Mouse (Mus musculus): ENCODE data around the gene Nmt2. TPM values are rescaled to one million over a fixed set of nuclear protein-coding genes. Genes with fewer than 3 reads are reported as not detected.
A peak's percentile ranks its signal among the peaks of the same experiment; 100 is the strongest.

Nmt2 gene
- 10 to 100 TPM; 80.8 to 96.6 (median 88.5) TPM for total RNA-seq (2022)

GRCm38 (mm10) chr2:3283602-3284472 is at the start of gene Nmt2:
Gene Nmt2 (plus strand): TSS chr2:3284212.
- peak; percentile 99 for DNase-seq (ENCODE audit: low spot score in 2 of 2)

DNA sequence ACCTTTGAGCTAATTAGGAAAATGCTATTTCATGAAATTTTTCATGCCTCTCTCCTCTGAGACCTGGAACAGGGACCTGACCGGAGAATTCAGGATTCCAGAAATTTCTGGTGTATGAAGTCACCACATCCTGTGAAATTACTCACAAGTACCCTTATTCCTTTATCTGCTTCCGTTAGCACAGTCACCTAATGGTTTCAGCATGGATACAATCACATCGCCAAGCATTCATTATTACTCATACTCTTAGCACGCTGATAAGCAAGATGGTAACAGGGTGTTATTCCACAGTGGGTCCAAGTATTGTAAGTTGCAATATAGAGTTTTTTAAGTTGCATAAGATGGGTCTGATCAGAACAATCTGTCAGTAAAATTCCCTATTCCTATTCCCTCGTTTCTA is 44.8 kb upstream of the Nmt2 start:
- no peak for DNase-seq (ENCODE audit: low spot score in 2 of 2)

- DNase-seq (ENCODE audit: low spot score in 2 of 2) = no peak
Observed at GRCm38 (mm10) chr2:3244251-3244650, 39.8 kb upstream of the Nmt2 start.

DNA sequence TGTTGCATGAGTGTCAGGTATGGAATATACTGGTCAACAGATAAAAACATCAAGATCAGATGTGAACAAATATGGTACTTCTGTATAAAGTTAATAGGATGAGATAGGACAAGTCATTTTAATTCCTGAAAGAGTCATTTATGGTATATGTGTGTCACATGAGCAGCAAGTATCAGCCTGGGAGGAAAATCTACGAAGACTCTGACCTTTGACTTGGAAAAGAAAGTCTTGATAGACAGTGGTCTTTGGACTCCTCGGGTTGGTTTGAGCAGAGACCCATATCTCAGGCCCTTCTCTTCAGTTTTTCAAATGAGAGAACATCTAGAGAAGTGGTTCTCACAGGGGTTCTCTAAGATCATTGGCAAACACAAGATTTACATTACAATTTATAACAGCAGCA is 32.7 kb upstream of the Nmt2 start:
- DNase-seq (ENCODE audit: low spot score in 2 of 2) = no peak

GRCm38 (mm10) chr2:3266466-3266865 is 17.5 kb upstream of the Nmt2 start:
- DNase-seq (ENCODE audit: low spot score in 2 of 2) = no peak

DNA sequence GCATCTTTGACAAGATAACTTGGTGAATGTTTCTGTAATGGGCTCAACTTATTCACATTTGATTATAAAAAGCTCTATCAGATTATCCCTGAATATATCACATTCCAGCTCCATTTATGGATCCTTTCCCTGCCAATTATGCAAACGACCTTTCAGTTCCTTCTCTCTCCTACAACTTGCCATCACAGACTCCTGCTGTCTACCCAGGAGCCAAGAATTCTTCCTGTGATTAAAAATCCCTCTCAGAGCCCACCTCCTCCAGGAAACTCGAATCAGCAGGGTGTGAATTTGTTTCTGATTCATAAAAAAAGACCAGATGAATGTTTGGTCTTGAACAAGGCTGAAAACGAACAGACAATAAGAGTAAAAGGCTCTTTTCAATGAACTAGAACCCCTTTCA is 16.1 kb upstream of the Nmt2 start:
- DNase-seq (ENCODE audit: low spot score in 2 of 2) = no peak

DNA sequence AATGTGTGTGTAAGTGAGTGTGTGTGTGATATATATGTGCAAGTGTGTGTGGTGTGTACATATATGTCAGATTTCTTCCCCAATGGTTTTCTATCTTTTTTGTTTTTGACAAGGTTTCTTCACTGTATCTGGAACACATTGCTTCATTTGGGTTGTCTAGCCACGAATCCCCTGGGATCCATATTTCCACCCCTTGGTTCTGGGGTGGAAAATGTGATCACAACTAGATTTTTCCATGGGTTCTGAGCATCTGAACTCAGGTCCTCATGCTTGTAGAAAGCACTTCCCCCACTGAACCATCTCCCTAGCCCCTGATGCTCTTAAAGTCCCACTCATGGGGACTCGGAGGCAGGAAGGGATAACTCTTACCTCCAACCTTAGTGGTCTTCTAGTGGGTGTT is 10.7 kb upstream of the Nmt2 start:
- DNase-seq (ENCODE audit: low spot score in 2 of 2) = no peak

GRCm38 (mm10) chr2:3276106-3276505 is 7.9 kb upstream of the Nmt2 start:
- no peak for DNase-seq (ENCODE audit: low spot score in 2 of 2)

DNA sequence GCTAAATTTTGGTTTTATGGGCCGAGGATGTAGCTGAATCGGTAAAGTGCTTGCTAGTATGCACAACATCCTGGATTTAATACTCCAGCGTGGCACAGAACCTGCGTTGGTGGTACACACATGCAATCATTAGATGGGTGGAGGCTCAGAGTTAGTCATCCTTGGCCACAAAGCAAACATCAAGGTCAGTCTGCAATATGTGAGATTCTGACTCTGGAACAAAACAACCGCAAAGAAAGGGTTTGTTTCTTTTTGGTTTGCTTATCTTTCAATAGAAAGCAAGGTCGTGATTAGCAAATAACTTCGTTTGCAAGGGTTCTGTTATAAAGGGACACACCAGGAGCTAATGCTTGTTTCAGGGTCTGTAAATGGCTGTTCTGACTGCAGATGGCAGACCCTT is 6.5 kb upstream of the Nmt2 start:
- DNase-seq (ENCODE audit: low spot score in 2 of 2) = no peak

DNA sequence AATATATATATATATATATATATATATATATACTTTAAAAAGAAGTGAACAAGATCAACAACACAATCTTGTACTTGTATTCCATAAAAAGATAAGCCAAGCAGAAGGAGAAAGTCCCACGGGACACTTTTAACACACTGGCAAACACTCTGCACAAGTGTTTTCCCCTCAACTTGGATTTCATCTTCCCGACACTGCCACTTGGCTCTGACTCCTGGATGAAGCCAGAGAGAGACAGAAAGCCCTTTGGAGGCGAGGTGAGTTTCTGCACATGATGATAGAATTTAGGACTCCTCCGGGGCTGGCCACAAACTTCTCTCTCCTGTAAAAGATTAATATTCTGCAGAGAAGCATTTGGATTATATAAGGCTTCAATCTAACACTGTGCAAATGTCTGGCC is 2.7 kb upstream of the Nmt2 start:
- no peak for DNase-seq (ENCODE audit: low spot score in 2 of 2)

DNA sequence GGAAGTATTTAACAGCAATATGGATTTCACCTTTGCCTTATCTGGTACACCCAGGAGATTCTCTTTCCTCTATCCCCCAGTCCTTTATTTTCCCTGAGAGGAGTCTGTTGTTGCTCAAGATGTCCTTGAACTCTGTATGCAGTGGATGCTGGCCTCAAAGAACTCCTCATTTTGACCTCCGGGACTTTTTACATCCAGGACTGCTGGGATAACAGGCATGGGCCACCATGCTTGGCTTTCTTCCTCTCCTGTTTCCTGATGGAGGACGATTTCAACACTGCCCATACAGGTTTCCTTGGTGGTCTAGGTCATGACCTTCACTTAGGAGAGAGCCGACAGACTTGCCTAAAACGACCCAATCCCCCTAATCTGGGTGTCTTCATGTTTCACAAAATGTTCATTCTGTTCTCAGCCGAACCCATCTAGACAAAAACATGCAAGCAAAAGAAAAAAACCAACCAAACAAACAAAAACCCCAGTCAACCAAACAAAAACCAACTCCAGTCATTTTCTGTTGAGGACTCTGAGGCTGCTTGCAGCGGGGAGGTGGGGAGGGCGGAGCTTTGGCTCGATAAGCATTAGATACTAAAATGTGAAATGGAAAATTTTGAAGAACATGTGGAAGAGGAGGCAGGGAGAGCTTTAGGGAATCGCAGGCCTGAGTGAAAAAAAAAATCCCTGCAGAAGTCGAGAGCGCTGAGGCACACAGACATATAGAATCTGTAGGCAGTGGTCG is 978 bp upstream of the Nmt2 start:
- peak in 1 of 2 experiments; percentile 9 for DNase-seq (ENCODE audit: low spot score in 2 of 2)

GRCm38 (mm10) chr2:3284473-3285180 is 615 bp downstream of the Nmt2 start:
- DNase-seq (ENCODE audit: low spot score in 2 of 2) = peak in 1 of 2 experiments; percentile 51

DNA sequence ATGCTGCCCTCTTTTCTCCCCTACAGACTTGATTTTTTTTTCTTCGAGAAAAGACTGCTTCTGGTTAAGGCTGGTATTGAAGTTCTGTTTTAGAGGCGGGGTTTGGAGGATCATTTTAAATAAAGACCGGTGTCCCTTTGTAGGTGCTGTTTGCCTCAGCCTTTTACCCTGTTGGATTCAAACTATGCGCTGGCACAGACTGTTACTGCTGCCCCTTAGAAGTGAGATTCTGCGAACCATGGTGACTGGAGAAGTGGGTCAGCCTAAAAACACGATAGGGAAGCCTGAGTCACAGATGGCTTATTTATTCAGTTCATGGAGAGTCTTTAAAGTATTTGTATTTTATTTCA is 1.1 kb downstream of the Nmt2 start:
- DNase-seq (ENCODE audit: low spot score in 2 of 2) = no peak

GRCm38 (mm10) chr2:3285709-3286108 is 1.7 kb downstream of the Nmt2 start:
- no peak for DNase-seq (ENCODE audit: low spot score in 2 of 2)

GRCm38 (mm10) chr2:3286243-3286642 is 2.2 kb downstream of the Nmt2 start:
- DNase-seq (ENCODE audit: low spot score in 2 of 2) = no peak

DNA sequence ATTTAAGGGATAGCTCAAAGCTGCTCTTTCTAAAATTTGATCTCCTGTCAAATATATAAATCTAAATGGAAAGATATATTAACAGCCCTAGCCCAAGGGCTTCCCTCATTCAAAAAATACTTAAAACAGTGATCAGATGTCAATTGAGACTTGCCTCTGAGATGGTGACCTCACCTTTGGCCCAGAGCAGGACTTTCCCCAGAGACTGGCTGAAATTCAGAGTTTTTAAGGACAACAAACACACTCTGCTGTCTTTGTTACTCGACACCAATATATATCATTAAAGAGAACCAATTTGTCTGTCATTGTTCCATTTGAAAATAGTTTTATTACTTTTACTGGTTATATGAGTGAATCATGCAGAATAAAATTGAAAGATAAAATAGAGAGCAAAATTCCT is 5.6 kb downstream of the Nmt2 start:
- no peak for DNase-seq (ENCODE audit: low spot score in 2 of 2)

GRCm38 (mm10) chr2:3292170-3292569 is 8.2 kb downstream of the Nmt2 start:
- no peak for DNase-seq (ENCODE audit: low spot score in 2 of 2)

DNA sequence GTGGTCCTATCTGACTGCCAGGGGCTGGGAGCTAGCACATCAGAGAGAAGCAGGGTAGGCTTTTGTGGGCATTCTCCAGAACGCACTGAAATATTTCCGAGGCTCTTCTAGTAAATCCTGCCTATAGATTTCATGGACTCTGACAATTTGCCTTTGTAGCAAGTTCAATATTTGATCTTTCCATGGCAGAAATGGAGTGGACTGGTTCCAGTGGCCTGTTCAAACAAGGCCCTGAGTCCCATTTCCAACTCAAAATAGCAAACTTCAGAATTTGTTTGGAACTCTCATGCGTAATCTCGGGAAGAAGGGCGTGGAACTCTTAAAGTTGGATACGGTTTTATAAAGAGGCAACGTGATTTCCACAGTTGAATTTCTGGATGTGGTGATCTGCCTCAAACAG is 11.8 kb downstream of the Nmt2 start:
- DNase-seq (ENCODE audit: low spot score in 2 of 2) = no peak

- peak; percentile 34 to 45 for DNase-seq (ENCODE audit: low spot score in 2 of 2)
Observed at GRCm38 (mm10) chr2:3305426-3306025, 21.5 kb downstream of the Nmt2 start.

DNA sequence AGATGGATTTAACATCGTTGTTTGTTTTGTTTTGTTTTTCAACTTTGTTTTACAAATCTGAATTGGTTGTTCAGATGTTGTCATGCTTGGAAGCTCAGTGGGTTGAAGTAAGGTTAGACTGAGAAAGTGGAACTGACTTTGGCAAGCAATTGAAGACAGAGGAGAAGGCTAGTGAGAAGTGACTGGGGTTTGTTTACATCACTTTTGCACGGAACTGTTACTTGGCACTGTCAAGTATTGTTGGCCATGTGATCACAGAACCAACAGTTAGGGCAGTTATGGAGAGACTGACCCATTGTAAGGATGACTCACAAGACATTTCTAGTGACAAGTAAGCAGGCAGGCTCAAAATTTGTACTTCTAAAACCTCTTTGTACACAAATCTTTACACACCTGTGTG is 39.1 kb downstream of the Nmt2 start:
- no peak for DNase-seq (ENCODE audit: low spot score in 2 of 2)

GRCm38 (mm10) chr2:3324381-3325130 is 40.5 kb downstream of the Nmt2 start:
- no peak for DNase-seq (ENCODE audit: low spot score in 2 of 2)

Data from layer of hippocampus, adult 8-10 months (tissue).